12 mouse cellular contexts compared by ENCODE assay signal in genomic region chr6:30907970-30908369, GRCm38 (mm10). TPM values are rescaled to one million over a fixed set of nuclear protein-coding genes. Genes with fewer than 3 reads are reported as not detected.
A peak's percentile ranks its signal among the peaks of the same experiment; 100 is the strongest.
DNase-seq lines count a peak whose midpoint lies in the region.
"Had no signal": no experiment of that assay in that cellular context is flagged by ENCODE, and none has a peak within 500 bp of the region (broad histone marks: within the 10 kb centered on the region; RNA-seq: fewer than 3 reads in every experiment).

No protein-coding gene starts in this region.

- peak; percentile 50 for DNase-seq in layer of hippocampus, adult 11-12 months (ENCODE audit: low spot score)
- DNase-seq in layer of hippocampus, postnatal 10 days (ENCODE audit: low spot score in 2 of 2): no peak
- DNase-seq in frontal cortex, postnatal 10 days (ENCODE audit: low spot score in 2 of 2): peak; percentile 9 to 28
- peak; percentile 59 to 81 for DNase-seq in left cerebral cortex, postnatal 14 days (ENCODE audit: low spot score in 2 of 2)
- DNase-seq in right cerebral cortex, postnatal 14 days: peak; percentile 28
- DNase-seq in urinary bladder, adult 2 months (ENCODE audit: low spot score): no peak
- DNase-seq in cerebellum, postnatal 14 days: no peak
- DNase-seq: heart, postnatal 36 days; kidney, adult 8-10 months; lung, embryonic 14.5 days; thymus, postnatal 25 days had no signal

- intact Hi-C loops in left cerebral cortex, postnatal 14 days (cut with DNase I): no loop called here

RNA-seq across cellular contexts. Expression of gene Tsga13, which starts 7.4 kb away (rescaled TPM):
- under 1 TPM in 1 of 2 experiments, not detected in 1; 0.43 TPM for total RNA-seq in layer of hippocampus, postnatal 10 days (2021)
- total RNA-seq in left cerebral cortex, postnatal 14 days (2021): under 1 TPM in 1 of 2 experiments, not detected in 1; 0.30 TPM
- 0.13 TPM in 1 of 2 replicates, not detected in the other for polyA plus RNA-seq in urinary bladder, adult 2 months (2012; rRNA removed)
- total RNA-seq: heart, postnatal 36 days; neutrophil, adult 5-6 weeks had no signal

RNA-seq across cellular contexts. Expression of gene Copg2, which starts 11.4 kb away (rescaled TPM):
- total RNA-seq in layer of hippocampus, postnatal 10 days (2021): 10 to 100 TPM; 49.1 to 53.2 TPM
- 10 to 100 TPM; 53.3 to 54.3 TPM for total RNA-seq in left cerebral cortex, postnatal 14 days (2021)
- 47.8 and 48.3 TPM in 2 replicates for polyA plus RNA-seq in urinary bladder, adult 2 months (2012; rRNA removed)

RNA-seq across cellular contexts. Expression of gene Klf14, which starts 50.9 kb away (rescaled TPM):
- total RNA-seq in layer of hippocampus, postnatal 10 days (2021): under 1 TPM; 0.45 to 0.82 TPM
- total RNA-seq in left cerebral cortex, postnatal 14 days (2021): 1 to 10 TPM in 1 of 2 experiments, under 1 TPM in 1; 0.83 to 1.0 TPM
- 0.04 TPM in 1 of 2 replicates, not detected in the other for polyA plus RNA-seq in urinary bladder, adult 2 months (2012; rRNA removed)
- total RNA-seq: neutrophil, adult 5-6 weeks had no signal

Comparison
In these comparisons a context has a peak if more than half of its experiments do, and no peak if none do; other contexts are left out.
1. DNase-seq: peak in layer of hippocampus, adult 11-12 months (single experiment), frontal cortex, postnatal 10 days (2 of 2), left cerebral cortex, postnatal 14 days (2 of 2) and right cerebral cortex, postnatal 14 days (single experiment); none in layer of hippocampus, postnatal 10 days (0 of 2), urinary bladder, adult 2 months (single experiment) and cerebellum, postnatal 14 days (0 of 2).